Mouse (Mus musculus) C2C12 (cell line): Measurements from ENCODE around the gene 1700019A02Rik. TPM values are rescaled to one million over a fixed set of nuclear protein-coding genes. Genes with fewer than 3 reads are reported as not detected.

Experiments
- H3K27me3 ChIP-seq: one replicate; pipeline ENCODE4 v1.6.1; 2011; ENCODE audit not compliant: control insufficient read depth, insufficient read depth, insufficient read length
- H3K36me3 ChIP-seq: one replicate; pipeline ENCODE4 v1.6.1; 2011; ENCODE audit not compliant: control insufficient read depth, insufficient read depth
- H3K4me3 ChIP-seq: one replicate; pipeline ENCODE4 v1.5.1; 2011; ENCODE audit warnings: mild to moderate bottlenecking, control low read depth; ENCODE audit not compliant: poor library complexity, insufficient read depth, severe bottlenecking
- H3K79me2 ChIP-seq: one replicate; pipeline ENCODE4 v1.6.1; 2011; ENCODE audit not compliant: control insufficient read depth, insufficient read depth
- H3K79me3 ChIP-seq: one replicate; pipeline ENCODE4 v1.6.1; 2011; ENCODE audit warnings: low read depth, control low read depth
- H3ac ChIP-seq: one replicate; pipeline ENCODE3; 2011; ENCODE audit warnings: low read depth; ENCODE audit not compliant: control insufficient read depth, insufficient read length
- CEBPB ChIP-seq: IDR thresholded peaks from one replicate; pipeline ENCODE4 v1.6.1; 2011; ENCODE audit warnings: low read depth, mild to moderate bottlenecking, control low read depth, moderate library complexity
- CTCF ChIP-seq: IDR thresholded peaks from one replicate; pipeline ENCODE4 v1.5.1; 2011; ENCODE audit not compliant: control insufficient read depth, insufficient read depth, insufficient read length
- FOSL1 ChIP-seq: IDR thresholded peaks from one replicate; pipeline ENCODE4 v1.8.0; 2011; ENCODE audit warnings: mild to moderate bottlenecking, low read length; ENCODE audit not compliant: poor library complexity, insufficient read depth, severe bottlenecking
- MAX ChIP-seq: IDR thresholded peaks from one replicate; pipeline ENCODE4 v1.6.1; 2011; ENCODE audit warnings: mild to moderate bottlenecking, control low read depth
- MYOD1 ChIP-seq: IDR thresholded peaks from one replicate; pipeline ENCODE4 v1.6.1; 2011; ENCODE audit warnings: low read depth; ENCODE audit not compliant: control insufficient read depth, insufficient read length
- MYOG ChIP-seq: IDR thresholded peaks from one replicate; pipeline ENCODE4 v1.6.1; 2011; ENCODE audit not compliant: control insufficient read depth, insufficient read length; ENCODE audit errors: extremely low read depth
- USF1 ChIP-seq: IDR thresholded peaks from one replicate; pipeline ENCODE4 v1.6.1; 2011; ENCODE audit warnings: low read depth, mild to moderate bottlenecking, control low read depth, moderate library complexity
- polyA plus RNA-seq: library from polyadenylated mRNA; unstranded; fragments of >200 nt; fragmentation: generic; extraction: Trizol; gene quantifications from one replicate; pipeline ENCODE4 v1.2.1, GENCODE M21; 2012; ENCODE audit warnings: missing spikeins

1700019A02Rik gene
- polyA plus RNA-seq, 1 experiment, result not detected

DNA sequence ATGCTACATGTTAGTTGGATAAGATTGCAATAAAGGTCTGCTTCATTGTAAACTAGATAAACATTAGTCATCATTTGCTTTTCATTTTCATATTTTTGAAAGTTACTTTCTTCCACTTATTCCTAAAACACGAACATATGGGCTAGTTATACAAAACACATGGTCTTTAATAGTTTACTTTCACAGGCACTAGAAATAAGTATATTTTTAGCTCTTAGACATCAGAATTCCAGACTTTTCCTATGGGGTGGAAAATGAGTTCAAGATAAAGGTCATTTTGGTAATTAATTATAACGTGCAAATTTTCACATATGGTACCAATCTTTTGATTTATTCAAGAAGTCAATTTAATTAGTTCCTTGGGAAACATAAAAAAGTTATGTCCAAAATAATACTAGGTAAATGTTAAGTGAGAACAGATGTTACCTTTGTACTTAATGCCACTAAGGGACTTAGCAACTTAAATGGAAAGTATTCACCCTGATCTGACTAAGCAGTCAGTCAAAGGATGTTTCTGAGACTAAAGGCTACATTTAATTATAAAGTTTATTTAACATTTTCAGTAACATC lies 14.3 kb upstream of the 1700019A02Rik start:
- no peak overlapping the region for H3ac ChIP-seq
- no peaks in the 10 kb centered on the region for H3K79me3 ChIP-seq
- no peaks in the 10 kb centered on the region for H3K27me3 ChIP-seq
- H3K36me3 ChIP-seq, result peaks cover 4% of the 10 kb centered on the region
- TF ChIP-seq MYOD1 (no peak), USF1 (no peak), MAX (no peak), MYOG (no peak), CEBPB (no peak), CTCF (no peak), FOSL1 (no peak)
- H3K4me3 ChIP-seq, result no peak overlapping the region
- H3K79me2 ChIP-seq, result no peaks in the 10 kb centered on the region

DNA sequence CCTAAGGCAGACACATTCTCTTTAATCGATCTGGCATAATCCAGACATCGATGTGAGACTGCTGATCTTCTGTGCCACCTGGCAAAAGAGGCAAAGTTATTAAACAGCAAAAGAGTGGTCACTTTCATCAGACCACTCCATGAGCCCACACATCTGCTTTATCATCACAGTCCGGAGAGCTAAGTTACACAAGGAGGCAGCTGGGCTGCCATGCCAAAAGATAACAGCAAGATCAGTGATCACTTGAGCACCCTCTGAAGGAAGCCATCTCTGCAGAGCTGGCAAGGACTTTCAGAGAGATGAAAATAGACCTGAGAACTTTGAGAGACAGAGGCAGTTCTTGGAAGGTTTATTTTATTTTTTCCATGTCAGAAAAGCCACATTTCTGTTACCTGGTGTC lies 7.1 kb upstream of the 1700019A02Rik start:
- TF ChIP-seq MYOG (no peak), CEBPB (no peak), MYOD1 (no peak), FOSL1 (no peak), CTCF (no peak), USF1 (no peak), MAX (no peak)
- no peaks in the 10 kb centered on the region for H3K36me3 ChIP-seq
- H3K79me3 ChIP-seq, result no peaks in the 10 kb centered on the region
- no peaks in the 10 kb centered on the region for H3K27me3 ChIP-seq
- no peaks in the 10 kb centered on the region for H3K79me2 ChIP-seq
- H3K4me3 ChIP-seq, result no peak overlapping the region
- H3ac ChIP-seq, result no peak overlapping the region

DNA sequence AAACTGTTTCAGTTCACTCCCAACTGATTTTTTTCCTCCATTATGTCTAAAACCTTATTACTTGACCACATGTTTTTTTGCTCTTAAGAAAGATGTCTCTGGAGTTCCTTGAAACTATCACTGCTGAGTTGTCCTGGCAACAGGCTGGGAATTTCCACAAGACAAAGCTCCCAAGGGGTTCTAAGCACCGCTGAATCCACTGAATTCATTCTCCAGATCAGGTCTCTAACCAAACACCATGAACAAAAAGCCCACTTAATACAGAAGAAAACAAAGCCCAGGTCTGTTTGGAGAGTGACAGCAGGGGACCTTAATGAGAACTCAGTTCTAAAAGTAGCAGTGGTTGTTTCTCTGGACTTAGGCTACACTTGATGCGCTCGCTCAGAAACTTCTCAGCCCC lies 3.8 kb upstream of the 1700019A02Rik start:
- Histone ChIP-seq H3K79me3 (no peaks in the 10 kb centered on the region), H3K36me3 (no peaks in the 10 kb centered on the region), H3K79me2 (no peaks in the 10 kb centered on the region), H3K27me3 (no peaks in the 10 kb centered on the region), H3ac (no peak overlapping the region), H3K4me3 (no peak overlapping the region)
- TF ChIP-seq MYOD1 (no peak), CTCF (no peak), CEBPB (no peak), MYOG (no peak), MAX (no peak), USF1 (no peak), FOSL1 (no peak)

DNA sequence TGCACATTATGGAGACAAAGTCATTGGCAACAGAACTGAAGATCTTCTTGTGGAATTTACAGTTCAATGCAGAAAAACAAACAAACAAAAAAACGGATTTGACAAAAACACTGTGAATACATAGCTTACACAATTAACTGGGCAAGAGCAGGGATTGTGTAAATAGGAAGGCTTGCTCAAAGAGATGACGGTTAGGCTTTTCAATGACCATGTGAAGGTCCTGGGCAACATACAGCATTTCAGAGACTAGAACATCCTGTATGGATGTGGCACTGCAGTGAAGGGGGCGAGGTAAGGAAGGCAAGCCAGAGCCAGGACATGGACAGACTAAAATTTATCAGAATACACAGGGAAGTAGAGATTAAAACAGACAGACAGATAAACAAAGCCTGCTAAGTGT lies 2.2 kb upstream of the 1700019A02Rik start:
- H3K36me3 ChIP-seq, result no peaks in the 10 kb centered on the region
- TF ChIP-seq MYOG (no peak), MAX (no peak), CTCF (no peak), CEBPB (no peak), USF1 (no peak), FOSL1 (no peak), MYOD1 (no peak)
- H3K79me3 ChIP-seq, result no peaks in the 10 kb centered on the region
- no peaks in the 10 kb centered on the region for H3K27me3 ChIP-seq
- H3ac ChIP-seq, result no peak overlapping the region
- H3K4me3 ChIP-seq, result no peak overlapping the region
- no peaks in the 10 kb centered on the region for H3K79me2 ChIP-seq

DNA sequence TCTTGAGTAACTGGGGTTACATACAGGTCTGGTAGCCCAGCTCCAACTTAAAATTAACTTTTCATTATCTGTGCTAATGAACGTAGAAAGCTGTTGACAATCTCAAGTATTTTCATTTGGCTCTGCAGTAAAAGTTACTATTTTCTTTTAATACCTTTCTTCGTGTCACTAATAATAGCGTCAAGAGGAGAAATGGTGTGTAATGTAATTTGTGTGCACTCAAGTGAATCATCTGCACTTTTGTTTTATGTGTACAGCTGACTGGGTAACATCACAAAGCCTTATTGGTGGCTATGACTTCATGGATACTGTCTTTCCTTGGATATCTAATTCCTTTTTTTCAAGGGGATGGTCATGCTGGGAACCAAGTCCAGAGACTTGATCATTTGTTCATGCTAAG lies 1.1 kb downstream of the 1700019A02Rik start:
- H3K79me3 ChIP-seq, result no peaks in the 10 kb centered on the region
- no peaks in the 10 kb centered on the region for H3K79me2 ChIP-seq
- H3K36me3 ChIP-seq, result no peaks in the 10 kb centered on the region
- no peak overlapping the region for H3ac ChIP-seq
- H3K4me3 ChIP-seq, result no peak overlapping the region
- TF ChIP-seq MYOD1 (no peak), CTCF (no peak), CEBPB (no peak), USF1 (no peak), MAX (no peak), MYOG (no peak), FOSL1 (no peak)
- H3K27me3 ChIP-seq, result no peaks in the 10 kb centered on the region

DNA sequence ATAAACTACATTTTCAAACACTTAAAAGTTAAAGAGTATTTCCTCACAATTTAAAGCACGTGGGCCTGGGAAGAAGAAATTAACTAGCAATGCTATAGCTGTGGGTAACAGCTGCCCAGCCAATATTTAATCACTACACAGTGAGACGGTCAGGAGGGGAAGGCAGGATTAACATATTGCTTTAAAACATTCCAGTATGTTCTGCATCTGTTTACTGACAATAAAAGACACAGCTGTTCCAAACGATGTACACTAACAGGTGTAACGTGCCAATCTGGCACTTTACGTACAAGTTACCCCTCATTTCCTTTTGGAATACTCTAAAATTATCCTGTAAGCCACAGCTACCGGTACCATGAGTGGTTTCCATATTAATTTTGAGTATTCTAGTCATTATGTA lies 29.7 kb downstream of the 1700019A02Rik start:
- Histone ChIP-seq H3K79me2 (no peaks in the 10 kb centered on the region), H3K36me3 (no peaks in the 10 kb centered on the region), H3ac (no peak overlapping the region), H3K27me3 (no peaks in the 10 kb centered on the region), H3K4me3 (no peak overlapping the region), H3K79me3 (no peaks in the 10 kb centered on the region)
- TF ChIP-seq MYOD1 (no peak), MYOG (no peak), FOSL1 (no peak), CEBPB (no peak), USF1 (no peak), CTCF (no peak)
